Comparison of ENCODE assay signal across 8 mouse cellular contexts in genomic region chr2:180170806-180171521, GRCm38 (mm10). TPM values are rescaled to one million over a fixed set of nuclear protein-coding genes. Genes with fewer than 3 reads are reported as not detected.
A peak's percentile ranks its signal among the peaks of the same experiment; 100 is the strongest.
DNase-seq lines count a peak whose midpoint lies in the region; ATAC-seq and TF ChIP-seq lines count a peak whose summit lies in the region.

Adrm1 (plus strand) TSS chr2:180171485.

- peaks cover 12% of the 10 kb centered on the region for H3K79me2 ChIP-seq in liver, adult 2 months (ENCODE audit: control insufficient read depth, insufficient read depth, low read length)
- H3K79me2 ChIP-seq in myocyte (ENCODE audit: control insufficient read depth, insufficient read depth): peaks cover 27% of the 10 kb centered on the region

- WGBS in heart, embryonic 11.5 days (ENCODE audit: insufficient replicate concordance): 4% methylated on average over 41 of the region's 41 CpGs
- 3% methylated on average over 41 of the region's 41 CpGs for WGBS in kidney, embryonic 16.5 days
- WGBS in liver, adult 2 months: 3% methylated on average over 40 of the region's 41 CpGs

- H3K9me3 ChIP-seq in heart, embryonic 11.5 days (replicated peaks; ENCODE audit: control insufficient read depth, low read length): no peaks in the 10 kb centered on the region
- H3K9me3 ChIP-seq in kidney, embryonic 16.5 days (ENCODE audit: low read length): no peaks in the 10 kb centered on the region

- no peak for TF ChIP-seq POLR2A in liver, adult 2 months (IDR thresholded peaks at IDR 0.05; ENCODE audit: extremely low read depth, insufficient read depth, low read length)
- TF ChIP-seq POLR2A in myocyte (IDR thresholded peaks at IDR 0.05; ENCODE audit: insufficient read length, low read depth): no peak

- peak within 1 kb of the TSS; percentile 66 for H3ac ChIP-seq in myocyte (ENCODE audit: control insufficient read depth, insufficient read length)

- TF ChIP-seq CTCF in liver, adult 2 months (IDR thresholded peaks at IDR 0.05; ENCODE audit: low read depth, low read length): peak; percentile 90

- peak within 1 kb of the TSS; percentile 93 for H3K27ac ChIP-seq in heart, embryonic 11.5 days (ENCODE audit: low read depth, low read length)
- peak within 1 kb of the TSS; percentile 61 for H3K27ac ChIP-seq in kidney, embryonic 16.5 days (ENCODE audit: low read length)
- H3K27ac ChIP-seq in liver, adult 2 months (replicated peaks; ENCODE audit: insufficient read depth, low read depth, low read length): peak within 1 kb of the TSS; percentile 86

- peak; percentile 90 for ATAC-seq in erythroblast, adult 5-6 weeks (replicated peaks; ENCODE audit: low FRiP score, poor library complexity, severe bottlenecking)
- peak; percentile 98 for ATAC-seq in heart, embryonic 11.5 days (replicated peaks; ENCODE audit: insufficient number of reproducible peaks, low FRiP score, low TSS enrichment)
- peak; percentile 100 for ATAC-seq in kidney, embryonic 16.5 days (ENCODE audit: low FRiP score, low TSS enrichment)

- H3K27me3 ChIP-seq in heart, embryonic 11.5 days (ENCODE audit: control insufficient read depth, insufficient read depth, low read length): no peaks in the 10 kb centered on the region
- H3K27me3 ChIP-seq in kidney, embryonic 16.5 days (ENCODE audit: insufficient read depth, low read length): no peaks in the 10 kb centered on the region
- H3K27me3 ChIP-seq in liver, adult 2 months (ENCODE audit: control insufficient read depth, insufficient read depth, low read length): no peaks in the 10 kb centered on the region
- no peaks in the 10 kb centered on the region for H3K27me3 ChIP-seq in myocyte (ENCODE audit: control insufficient read depth, insufficient read depth, insufficient read length)
- no peaks in the 10 kb centered on the region for H3K27me3 ChIP-seq in splenic B cell, adult 2 months (ENCODE audit: control insufficient read depth, insufficient read depth, low read length, poor library complexity, severe bottlenecking)

- peak within 1 kb of the TSS; percentile 97 for H3K9ac ChIP-seq in heart, embryonic 11.5 days (ENCODE audit: low read depth, low read length)
- H3K9ac ChIP-seq in kidney, embryonic 16.5 days (replicated peaks; ENCODE audit: low read length): peak within 1 kb of the TSS; percentile 82
- peak within 1 kb of the TSS; percentile 99 for H3K9ac ChIP-seq in liver, adult 2 months (ENCODE audit: low read depth, low read length)

- peak; percentile 99 for DNase-seq in B cell, adult 2 months
- DNase-seq in brain, adult 2 months (ENCODE audit: low read depth, low spot score): peak; percentile 98
- peak; percentile 73 for DNase-seq in liver, adult 2 months (ENCODE audit: extremely low read depth, low read depth, low spot score)
- DNase-seq in splenic B cell, adult 2 months (ENCODE audit: low read depth, low spot score): peak; percentile 98

- H3K4me2 ChIP-seq in heart, embryonic 11.5 days: peak within 1 kb of the TSS; percentile 94
- H3K4me2 ChIP-seq in kidney, embryonic 16.5 days (replicated peaks; ENCODE audit: low read depth, low read length): peak within 1 kb of the TSS; percentile 99
- peak within 1 kb of the TSS; percentile 99 for H3K4me2 ChIP-seq in myocyte (ENCODE audit: low read depth)

- peak within 1 kb of the TSS; percentile 96 for H3K4me3 ChIP-seq in heart, embryonic 11.5 days (ENCODE audit: low read depth, low read length)
- peak within 1 kb of the TSS; percentile 78 for H3K4me3 ChIP-seq in kidney, embryonic 16.5 days (ENCODE audit: low read length)
- H3K4me3 ChIP-seq in liver, adult 2 months (ENCODE audit: insufficient read depth, low read depth, low read length): peak within 1 kb of the TSS; percentile 91
- peak within 1 kb of the TSS; percentile 52 for H3K4me3 ChIP-seq in myocyte

- peaks cover 10% of the 10 kb centered on the region for H3K36me3 ChIP-seq in heart, embryonic 11.5 days (ENCODE audit: control insufficient read depth, insufficient read depth, low read length)
- H3K36me3 ChIP-seq in kidney, embryonic 16.5 days (ENCODE audit: insufficient read depth, low read length): peaks cover 27% of the 10 kb centered on the region
- H3K36me3 ChIP-seq in liver, adult 2 months (ENCODE audit: control insufficient read depth, insufficient read depth, low read length): peaks cover 5% of the 10 kb centered on the region; the same call in 1 of the 2 replicates
- H3K36me3 ChIP-seq in myocyte (ENCODE audit: control insufficient read depth, insufficient read depth): no peaks in the 10 kb centered on the region
- peaks cover 1% of the 10 kb centered on the region; the same call in 1 of the 2 replicates for H3K36me3 ChIP-seq in splenic B cell, adult 2 months (ENCODE audit: control insufficient read depth, insufficient read depth, low read length, poor library complexity, severe bottlenecking)

- H3K4me1 ChIP-seq in heart, embryonic 11.5 days (ENCODE audit: control insufficient read depth, insufficient read depth, low read length): peaks cover 16% of the 10 kb centered on the region; the same call in 1 of the 2 replicates
- peaks cover 20% of the 10 kb centered on the region for H3K4me1 ChIP-seq in kidney, embryonic 16.5 days (ENCODE audit: insufficient read depth, low read length)
- H3K4me1 ChIP-seq in liver, adult 2 months (ENCODE audit: control insufficient read depth, insufficient read depth, low read length): peaks cover 20% of the 10 kb centered on the region

TF ChIP-seq in myocyte, 11 proteins besides CTCF, POLR2A, EP300 and RAD21:
- TF ChIP-seq MYOG (IDR thresholded peaks at IDR 0.05; ENCODE audit: control insufficient read depth in 1 of 3, insufficient read depth in 1 of 3, insufficient read length in 2 of 3, low read depth in 2 of 3) (no peak), POLR2AphosphoS2 (IDR thresholded peaks at IDR 0.05; ENCODE audit: insufficient read length, low read depth) (peak; percentile 81)

RNA-seq across cellular contexts. Expression of gene Adrm1, which starts in this region (rescaled TPM):
- 13.3 and 28.6 TPM in 2 replicates for total RNA-seq in erythroblast, adult 5-6 weeks (2015; ENCODE audit: low replicate concordance)
- 8.5 and 23.9 TPM in 2 replicates for total RNA-seq in erythroblast, adult 5-6 weeks (2017; ENCODE audit: low replicate concordance)
- 121 and 126 TPM in 2 replicates for polyA plus RNA-seq in heart, embryonic 11.5 days (2014; fragmentation: Nextera tagmentation; extraction: Ambion mirVana)
- 200 and 208 TPM in 2 replicates for polyA plus RNA-seq in kidney, embryonic 16.5 days (2015; fragmentation: Nextera tagmentation; extraction: Ambion mirVana)
- total RNA-seq in liver, adult 2 months (2014; rRNA removed): 30.7 and 37.1 TPM in 2 replicates
- 95.4 and 107 TPM in 2 replicates for polyA plus RNA-seq in liver, adult 2 months (2012; rRNA removed)
- polyA plus RNA-seq in myocyte (2012; fragmentation: generic; extraction: Trizol): 188 TPM

Comparison
In these comparisons a context has a peak if more than half of its experiments do, and no peak if none do; other contexts are left out.
1. Peak in every context shown above with its lines: DNase-seq, ATAC-seq, H3K4me3 ChIP-seq and H3K27ac ChIP-seq.